Mouse (Mus musculus): Measurements from ENCODE around the gene Pde6h. TPM values are rescaled to one million over a fixed set of nuclear protein-coding genes. Genes with fewer than 3 reads are reported as not detected.
A peak's percentile ranks its signal among the peaks of the same experiment; 100 is the strongest.

Gene Pde6h
- total RNA-seq, 2 experiments from 2014 or later: 0.04 to 0.11 TPM

DNA sequence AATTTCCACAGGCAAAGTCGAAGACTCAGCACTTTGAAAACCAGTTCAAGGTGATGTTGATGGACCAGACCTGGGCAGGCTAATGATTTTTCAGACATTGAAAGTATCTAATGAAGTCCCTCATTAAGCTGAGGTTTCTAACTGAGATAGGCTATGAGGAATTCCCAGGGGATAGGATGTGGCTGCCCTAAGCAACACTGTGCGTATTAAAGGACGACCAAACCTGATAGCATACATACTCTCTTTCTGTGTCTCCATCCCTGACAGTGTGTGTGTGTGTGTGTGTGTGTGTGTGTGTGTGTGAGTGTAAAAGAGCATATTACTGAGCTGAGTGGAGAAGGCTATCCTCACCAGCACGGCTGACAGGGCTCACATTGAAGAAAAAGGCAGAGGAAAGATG is 80.7 kb downstream of the Pde6h start:
- ATAC-seq (ENCODE audit: poor library complexity, severe bottlenecking): no peak

DNA sequence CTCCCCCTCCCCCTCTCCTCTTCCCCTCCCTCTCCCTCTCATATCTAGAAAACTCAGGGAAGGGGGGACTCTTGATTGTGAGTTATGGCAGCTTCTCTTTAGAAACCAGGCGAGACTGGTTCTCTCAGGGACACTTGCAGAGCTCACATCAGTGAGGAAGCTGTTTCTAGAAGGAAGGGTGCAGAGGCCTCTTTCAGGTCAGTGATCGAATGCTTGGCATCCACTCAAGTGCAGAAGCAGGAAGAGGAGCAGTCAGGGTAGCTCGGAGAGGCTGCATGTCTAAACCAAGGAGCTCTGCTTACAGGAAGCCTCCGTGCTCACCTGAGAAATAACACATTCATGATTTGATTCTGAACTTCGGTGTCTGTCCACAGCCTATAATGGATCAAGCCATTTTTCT is 87.6 kb downstream of the Pde6h start:
- no peak for ATAC-seq (ENCODE audit: poor library complexity, severe bottlenecking)

- ATAC-seq (ENCODE audit: poor library complexity, severe bottlenecking): no peak
Measured at GRCm38 (mm10) chr6:137014346-137014745, 90.7 kb downstream of the Pde6h start.

DNA sequence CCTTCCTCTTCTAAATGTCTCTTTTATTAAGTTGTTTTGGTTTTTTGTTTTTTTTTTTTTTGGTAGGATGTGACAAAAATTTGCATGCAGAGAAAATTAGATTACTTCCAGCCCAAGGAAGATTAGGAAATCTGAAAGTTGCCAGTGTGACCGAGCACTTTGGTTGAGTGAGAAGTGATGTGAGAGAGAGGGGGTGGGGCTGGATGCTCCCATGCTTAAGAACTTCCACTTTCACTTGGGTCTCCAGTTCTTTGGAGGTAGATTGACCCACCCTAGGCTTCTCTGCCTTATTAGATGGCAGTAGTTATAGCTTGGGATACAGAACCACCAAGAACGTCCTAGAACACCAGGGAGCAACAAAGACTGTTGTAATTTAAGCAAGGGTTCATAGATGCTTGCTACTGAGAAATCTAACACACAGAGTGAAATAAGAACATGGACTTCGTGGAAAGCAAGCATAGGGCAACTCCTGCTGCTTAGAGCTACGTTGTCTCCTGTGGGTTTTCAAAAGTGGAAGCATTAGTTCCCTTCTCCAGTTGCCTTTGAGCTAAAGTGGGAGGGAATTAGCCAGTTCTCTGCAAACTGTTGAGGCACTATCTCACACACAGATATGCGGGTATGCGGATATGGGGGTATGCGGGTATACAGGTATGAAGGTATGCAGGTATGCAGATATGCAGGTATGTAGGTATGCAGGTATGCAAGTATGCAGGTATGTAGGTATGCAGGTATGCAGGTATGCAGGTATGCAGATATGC is 93.8 kb downstream of the Pde6h start:
- ATAC-seq (ENCODE audit: poor library complexity, severe bottlenecking): peak; percentile 81

Other genes with a start within 250 kb of the Pde6h start
- gene Gucy2c, start 142.1 kb upstream of the Pde6h start, total RNA-seq (2015): 0.27 TPM in 1 of 2 replicates, not detected in the other
- gene Gucy2c, start 142.1 kb upstream of the Pde6h start, total RNA-seq (2017): 0.11 TPM in 1 of 2 replicates, not detected in the other
- gene Hist4h4, start 119.4 kb upstream of the Pde6h start, total RNA-seq (2015): 17.5 and 18.6 TPM in 2 replicates
- 27.1 and 30.5 TPM in 2 replicates for gene Hist4h4, start 119.4 kb upstream of the Pde6h start, total RNA-seq (2017)
- 45.2 and 62.1 TPM in 2 replicates for gene H2afj, start 115.6 kb upstream of the Pde6h start, total RNA-seq (2015)
- gene H2afj, start 115.6 kb upstream of the Pde6h start, total RNA-seq (2017): 40.5 and 48.4 TPM in 2 replicates
- gene BC049715, start 96.2 kb upstream of the Pde6h start, total RNA-seq (2015): 0.45 and 1.0 TPM in 2 replicates
- 1.1 and 1.3 TPM in 2 replicates for gene BC049715, start 96.2 kb upstream of the Pde6h start, total RNA-seq (2017)
- 70.9 and 71.0 TPM in 2 replicates for gene Wbp11, start 95.6 kb upstream of the Pde6h start, total RNA-seq (2015)
- gene Wbp11, start 95.6 kb upstream of the Pde6h start, total RNA-seq (2017): 35.1 and 42.6 TPM in 2 replicates
- gene Smco3, start 88.4 kb upstream of the Pde6h start, total RNA-seq (2015): 0.21 and 0.51 TPM in 2 replicates
- gene Smco3, start 88.4 kb upstream of the Pde6h start, total RNA-seq (2017): 0.26 and 0.49 TPM in 2 replicates
- gene Art4, start 66.1 kb upstream of the Pde6h start, total RNA-seq (2015): 0.31 TPM in 1 of 2 replicates, not detected in the other
- 0.18 and 0.94 TPM in 2 replicates for gene Art4, start 66.1 kb upstream of the Pde6h start, total RNA-seq (2017)
- gene Mgp, start 48.0 kb upstream of the Pde6h start, total RNA-seq (2015): 0.42 and 1.5 TPM in 2 replicates
- not detected in 2 replicates for gene Mgp, start 48.0 kb upstream of the Pde6h start, total RNA-seq (2017)
- gene Erp27, start 1.7 kb upstream of the Pde6h start, total RNA-seq (2015): 1.6 and 3.5 TPM in 2 replicates
- gene Erp27, start 1.7 kb upstream of the Pde6h start, total RNA-seq (2017): 1.6 and 4.7 TPM in 2 replicates
- gene Arhgdib, start 18.1 kb downstream of the Pde6h start, total RNA-seq (2015): 3,528 and 3,668 TPM in 2 replicates
- gene Arhgdib, start 18.1 kb downstream of the Pde6h start, total RNA-seq (2017): 1,567 and 1,601 TPM in 2 replicates
- not detected in 2 replicates for gene Rerg, start 246.7 kb downstream of the Pde6h start, total RNA-seq (2015)
- gene Rerg, start 246.7 kb downstream of the Pde6h start, total RNA-seq (2017): not detected in 2 replicates